Mouse (Mus musculus) heart, adult 10 weeks (tissue): ENCODE measurements around the gene Vsx1. TPM values are rescaled to one million over a fixed set of nuclear protein-coding genes. Genes with fewer than 3 reads are reported as not detected.

ENCODE experiments used
- polyA plus RNA-seq: library from polyadenylated mRNA; stranded (reverse); fragments of 350-450 nt; fragmentation: Illumina TruSeq; extraction: RNeasy Lipid Tissue Mini Kit (QIAGEN cat#74804); gene quantifications from one replicate; pipeline ENCODE4 v1.2.3, GENCODE M21; 2014; ENCODE audit warnings: low read depth, low replicate concordance

The Vsx1 gene
- not detected for polyA plus RNA-seq

GRCm38 (mm10) chr2:150689223-150689800 is at the start of gene Vsx1:
Gene Vsx1, minus strand, starts transcription at chr2:150689360.

DNA sequence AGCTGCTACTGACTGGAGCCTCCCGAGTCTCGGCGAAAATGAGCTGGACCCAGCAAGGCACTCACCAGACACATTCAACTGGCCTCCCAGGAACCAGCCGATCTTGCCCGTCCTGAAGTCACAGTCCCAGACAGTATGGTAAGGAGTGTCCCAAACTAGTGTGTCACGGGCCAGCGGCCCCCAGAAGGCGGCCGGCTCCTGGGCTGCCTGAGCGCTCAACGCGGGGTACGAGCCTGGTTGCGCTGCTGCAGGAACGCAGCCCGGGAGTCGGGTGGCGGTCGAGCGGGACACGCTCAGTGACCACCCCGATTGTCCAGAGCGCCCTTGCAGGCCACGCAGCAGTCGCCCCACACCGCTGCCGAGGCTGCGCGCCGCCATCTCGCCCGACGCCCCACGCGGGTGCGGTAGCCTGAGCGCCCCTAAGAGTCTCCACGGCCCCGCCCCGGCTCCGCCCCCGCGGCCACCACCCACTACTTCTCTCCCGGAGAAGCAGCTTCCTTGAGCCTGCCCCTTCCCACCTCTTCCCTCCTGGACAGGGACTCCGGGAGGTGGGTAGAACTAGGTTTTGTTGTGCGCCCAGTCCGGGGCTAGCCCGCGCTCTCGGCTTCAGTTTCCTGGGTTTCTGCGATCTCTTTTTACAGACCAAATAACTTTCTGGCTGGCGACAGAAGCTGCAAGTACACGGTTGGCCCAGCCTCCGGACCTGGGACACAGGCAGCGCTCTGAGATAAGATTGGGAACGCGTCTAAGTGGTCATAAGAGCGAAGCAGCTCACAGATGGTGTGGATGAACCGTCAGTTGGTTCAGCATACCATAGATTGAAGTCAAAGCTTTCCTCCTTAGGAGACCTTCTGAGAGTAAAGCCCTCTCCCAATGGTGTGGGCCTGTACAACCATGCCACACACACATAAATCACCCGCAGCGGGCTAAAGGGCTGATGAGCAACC is 21.1 kb downstream of the Vsx1 start, which contains the start of gene Acss1:
Gene Acss1, minus strand, starts transcription at position 681 of the 947 bp plus-strand sequence.

Other genes starting within 250 kb of the Vsx1 start
- 3.7 TPM for gene Zfp442, start 237.9 kb downstream of the Vsx1 start, polyA plus RNA-seq
- gene Zfp345, start 204.3 kb downstream of the Vsx1 start, polyA plus RNA-seq: not detected
- gene Cst7, start 118.9 kb downstream of the Vsx1 start, polyA plus RNA-seq: not detected
- 39.2 TPM for gene Apmap, start 80.8 kb downstream of the Vsx1 start, polyA plus RNA-seq
- gene Acss1, start 20.9 kb downstream of the Vsx1 start, polyA plus RNA-seq: 287 TPM
- gene Entpd6, start 59.7 kb upstream of the Vsx1 start, polyA plus RNA-seq: 17.2 TPM
- gene Pygb, start 97.4 kb upstream of the Vsx1 start, polyA plus RNA-seq: 496 TPM
- gene Abhd12, start 215.4 kb upstream of the Vsx1 start, polyA plus RNA-seq: 50.2 TPM
- gene Gins1, start 216.0 kb upstream of the Vsx1 start, polyA plus RNA-seq: 3.4 TPM